Mouse (Mus musculus): ENCODE data around the gene Tmem144.

- TF ChIP-seq POLR2A (IDR thresholded peaks at IDR 0.05; ENCODE audit: extremely low read depth, insufficient read depth, low read length) = no peak
- TF ChIP-seq CTCF (IDR thresholded peaks at IDR 0.05; ENCODE audit: extremely low read depth, insufficient read depth, low read length) = no peak
These were observed 42.0 kb downstream of the Tmem144 start for GRCm38 (mm10) chr3:79810563-79810962.

Measured in cortical plate, adult 2 months (tissue).